Mouse (Mus musculus): Measurements from ENCODE around the gene Olfm4.

Olfm4 gene

GRCm38 (mm10) chr14:79983781-79984180 lies at the start of gene Olfm4:
Olfm4 (plus strand) TSS chr14:79984081.
- ATAC-seq (ENCODE audit: insufficient number of reproducible peaks, low FRiP score, low TSS enrichment) = no peak

DNA sequence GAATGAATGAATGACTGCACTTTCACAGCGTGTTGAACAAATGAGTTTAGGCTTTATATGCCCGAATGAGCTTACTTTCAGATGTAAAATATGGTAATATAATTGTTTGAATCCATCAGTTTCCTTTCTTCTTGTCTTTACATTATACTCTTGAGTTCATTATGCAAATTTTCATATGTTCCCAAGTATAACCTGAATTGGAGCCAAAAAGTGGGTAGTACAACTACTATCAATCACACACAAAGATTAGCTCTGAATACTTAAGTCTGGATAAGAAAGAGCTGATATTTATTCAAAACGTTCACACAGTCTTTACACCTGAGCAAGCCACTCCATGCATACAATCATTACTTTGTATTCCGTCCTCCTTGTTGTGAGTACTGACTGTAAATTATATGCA lies 49.5 kb upstream of the Olfm4 start:
- ATAC-seq (ENCODE audit: insufficient number of reproducible peaks, low FRiP score, low TSS enrichment) = no peak

DNA sequence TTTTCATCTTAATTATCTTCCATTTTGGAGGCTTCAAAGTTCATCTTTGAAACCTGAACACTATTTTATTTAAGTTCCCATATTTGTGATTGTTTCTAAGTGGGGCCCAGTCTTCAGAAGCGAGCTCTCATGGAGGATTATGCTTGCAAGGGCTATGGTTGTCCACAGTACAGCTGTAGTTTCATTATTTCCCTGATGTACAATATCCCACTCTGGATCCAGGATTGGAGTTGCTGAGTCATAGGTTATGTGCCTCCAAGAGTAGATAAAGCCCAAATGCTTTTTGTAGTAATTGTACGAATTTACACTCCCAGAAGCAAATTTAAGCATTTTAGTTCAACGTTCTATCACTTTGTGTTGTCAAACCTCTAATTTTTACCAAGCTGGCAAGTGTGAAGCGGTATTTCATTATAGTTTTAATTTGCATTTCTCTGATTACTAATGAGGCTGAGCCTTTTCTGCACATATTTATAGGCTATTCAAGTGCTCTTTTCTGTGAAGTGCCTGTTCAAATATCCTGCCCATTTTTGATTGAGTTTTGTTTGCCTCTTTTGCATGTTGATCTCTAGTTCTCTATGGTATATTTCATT lies 46.9 kb upstream of the Olfm4 start:
- no peak for ATAC-seq (ENCODE audit: insufficient number of reproducible peaks, low FRiP score, low TSS enrichment)

DNA sequence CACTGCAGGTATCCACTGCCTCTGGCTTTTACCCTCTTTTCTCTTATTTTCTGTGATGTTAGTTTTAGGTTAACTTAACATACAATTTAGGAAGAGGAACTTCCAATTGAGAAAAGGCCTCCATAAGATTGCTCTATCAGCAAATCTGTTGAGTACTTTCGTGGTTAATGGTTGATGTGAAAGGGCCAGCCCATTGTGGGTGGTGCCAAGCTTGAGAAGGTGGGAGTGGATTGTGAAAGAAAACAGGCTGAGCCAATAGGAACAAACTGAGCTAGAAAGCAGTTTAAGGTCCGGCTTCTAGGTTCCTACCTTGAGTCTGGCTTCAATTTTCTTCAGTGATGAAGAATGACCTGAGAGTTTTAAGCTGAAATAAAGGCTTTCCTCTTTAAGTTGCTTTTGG lies 38.0 kb upstream of the Olfm4 start:
- ATAC-seq (ENCODE audit: insufficient number of reproducible peaks, low FRiP score, low TSS enrichment) = no peak

DNA sequence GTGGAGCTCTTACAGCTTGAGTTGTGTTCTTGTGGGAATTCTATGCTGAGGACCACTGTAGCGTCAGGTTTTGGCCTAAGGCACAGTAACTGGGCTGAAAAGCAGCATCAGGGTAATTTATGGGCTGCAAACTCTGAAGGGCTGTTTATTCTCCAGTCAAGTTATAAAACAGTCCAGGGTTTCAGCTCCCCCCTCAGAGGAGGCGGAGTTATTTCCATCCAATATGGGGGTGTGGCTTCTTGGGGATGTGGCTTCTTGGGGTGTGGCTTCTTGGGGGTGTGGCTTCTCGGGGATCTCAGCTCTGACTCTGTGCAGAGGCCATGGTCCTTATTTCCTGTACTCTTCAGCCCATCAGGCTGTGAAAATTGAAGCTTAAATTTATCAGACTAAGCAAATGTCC lies 28.2 kb upstream of the Olfm4 start:
- ATAC-seq (ENCODE audit: insufficient number of reproducible peaks, low FRiP score, low TSS enrichment) = no peak

DNA sequence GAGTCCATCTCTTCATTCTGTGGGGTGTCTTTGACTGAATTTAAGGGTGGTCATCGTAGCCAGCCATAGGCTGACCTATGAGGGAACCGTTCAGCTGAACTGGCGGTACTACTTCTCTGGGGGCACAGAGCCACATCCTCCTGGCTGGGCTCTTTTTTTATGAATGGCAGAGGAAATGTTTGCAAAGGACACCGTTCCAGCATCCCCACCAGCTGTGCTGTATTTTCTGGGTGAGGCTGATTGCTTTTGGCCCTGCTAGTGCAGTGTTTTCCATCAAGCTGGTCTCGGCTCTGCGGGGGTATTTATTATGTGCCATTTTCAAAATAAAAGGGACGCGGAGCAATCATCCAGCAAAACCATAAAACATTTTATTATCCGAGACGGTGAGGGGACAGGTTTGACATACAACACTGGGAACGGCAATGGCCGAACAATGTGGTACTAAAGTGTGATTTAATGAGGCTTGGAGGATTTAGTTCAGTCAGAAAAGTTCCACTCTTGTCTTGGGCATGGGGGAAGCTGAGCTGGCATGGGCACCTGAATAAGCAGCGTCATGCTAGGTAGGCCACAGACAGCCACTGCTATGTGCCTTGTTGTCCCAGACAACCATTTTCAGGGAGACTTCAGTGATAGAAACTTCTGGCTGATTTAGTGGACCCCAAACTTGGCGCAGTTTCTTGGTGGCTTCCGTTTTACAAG lies 25.9 kb upstream of the Olfm4 start:
- no peak for ATAC-seq (ENCODE audit: insufficient number of reproducible peaks, low FRiP score, low TSS enrichment)

DNA sequence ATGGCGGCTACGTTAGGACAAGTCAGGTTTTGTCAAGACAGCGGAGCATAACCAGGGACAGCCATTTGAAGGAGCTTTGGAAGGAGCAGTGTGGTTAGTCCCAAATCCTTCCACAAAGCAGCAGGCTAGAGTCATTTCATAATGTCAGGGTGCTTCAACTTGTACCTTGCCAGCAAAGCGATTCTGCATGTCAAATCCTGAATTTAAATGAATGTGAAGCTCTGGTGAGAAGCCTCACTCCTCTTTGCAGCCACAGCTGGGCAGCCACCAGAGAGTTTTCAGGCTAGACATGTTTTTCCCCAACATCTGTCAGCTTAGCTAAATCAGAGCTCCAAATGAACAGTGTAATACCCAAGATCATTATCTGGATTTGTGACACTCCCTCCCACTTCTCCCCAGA lies 22.7 kb upstream of the Olfm4 start:
- no peak for ATAC-seq (ENCODE audit: insufficient number of reproducible peaks, low FRiP score, low TSS enrichment)

DNA sequence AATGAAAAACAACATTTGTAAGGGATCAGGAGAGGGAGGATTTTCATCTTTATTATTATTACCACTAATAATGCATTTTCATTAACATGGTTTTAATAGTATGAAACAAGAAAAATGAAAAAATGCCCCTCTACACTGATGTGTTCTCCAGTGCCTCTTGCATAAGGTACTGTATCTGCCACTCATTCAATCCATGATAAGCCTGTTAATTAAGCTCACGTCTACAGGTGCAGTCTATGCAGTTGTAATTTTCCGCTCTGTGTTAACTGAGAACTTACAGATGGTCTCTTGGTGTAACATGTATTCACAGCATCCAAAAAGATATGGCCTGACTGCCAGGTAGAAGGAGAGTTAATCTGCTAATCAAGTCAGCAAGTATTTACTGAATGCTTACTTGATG lies 22.3 kb upstream of the Olfm4 start:
- ATAC-seq (ENCODE audit: insufficient number of reproducible peaks, low FRiP score, low TSS enrichment) = no peak

GRCm38 (mm10) chr14:79970165-79970564 lies 13.7 kb upstream of the Olfm4 start:
- peak; percentile 34; the same call in 1 of the 2 replicates for ATAC-seq (ENCODE audit: insufficient number of reproducible peaks, low FRiP score, low TSS enrichment)

- ATAC-seq (ENCODE audit: insufficient number of reproducible peaks, low FRiP score, low TSS enrichment) = no peak
These were observed 12.7 kb upstream of the Olfm4 start for GRCm38 (mm10) chr14:79970928-79971738.

- ATAC-seq (ENCODE audit: insufficient number of reproducible peaks, low FRiP score, low TSS enrichment) = no peak
These were observed 2.4 kb upstream of the Olfm4 start for GRCm38 (mm10) chr14:79981437-79981836.

- no peak for ATAC-seq (ENCODE audit: insufficient number of reproducible peaks, low FRiP score, low TSS enrichment)
These were observed 1.3 kb downstream of the Olfm4 start for GRCm38 (mm10) chr14:79985137-79985670.

DNA sequence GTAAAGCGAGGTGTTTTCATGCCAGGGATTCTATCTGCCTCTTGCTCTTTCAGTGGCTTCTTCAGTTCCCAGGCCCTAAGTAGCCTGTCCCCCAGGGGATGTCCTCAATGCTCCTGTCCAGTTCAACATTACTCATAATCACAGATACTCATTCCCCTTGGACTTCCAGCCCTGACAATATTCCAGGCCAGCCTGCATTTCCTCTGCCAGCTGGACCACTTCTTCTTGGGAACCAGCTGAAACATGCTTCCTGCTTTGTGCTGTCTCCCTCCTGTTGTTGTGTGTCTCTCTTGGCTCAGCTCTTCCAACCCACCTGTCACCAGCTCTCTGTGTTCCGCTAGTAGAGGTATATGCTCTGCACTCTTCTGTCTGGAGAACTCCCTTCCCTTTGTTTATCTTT lies 1.8 kb downstream of the Olfm4 start:
- no peak for ATAC-seq (ENCODE audit: insufficient number of reproducible peaks, low FRiP score, low TSS enrichment)

GRCm38 (mm10) chr14:79986831-79987230 lies 3.0 kb downstream of the Olfm4 start:
- ATAC-seq (ENCODE audit: insufficient number of reproducible peaks, low FRiP score, low TSS enrichment) = no peak

GRCm38 (mm10) chr14:79989785-79990184 lies 5.9 kb downstream of the Olfm4 start:
- ATAC-seq (ENCODE audit: insufficient number of reproducible peaks, low FRiP score, low TSS enrichment) = no peak

DNA sequence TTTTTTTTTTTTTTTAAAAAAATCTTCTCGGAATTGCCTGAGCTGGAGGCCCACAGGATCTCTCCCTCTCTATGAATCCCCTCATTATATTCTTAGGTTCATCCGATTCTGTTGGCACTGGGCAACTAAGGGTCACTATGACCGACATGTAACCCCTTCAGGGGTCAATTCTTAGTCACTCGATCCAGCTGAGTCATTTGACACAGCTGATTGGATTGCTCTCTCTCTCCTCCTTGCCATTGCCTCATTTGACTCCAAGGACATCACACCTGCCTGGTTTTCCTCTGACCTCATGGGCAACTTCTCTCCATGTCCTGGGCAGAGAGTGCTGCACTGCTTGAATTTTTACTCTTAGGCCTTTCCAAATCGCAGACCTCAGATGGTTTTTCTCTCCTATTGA lies 6.7 kb downstream of the Olfm4 start:
- ATAC-seq (ENCODE audit: insufficient number of reproducible peaks, low FRiP score, low TSS enrichment) = no peak

DNA sequence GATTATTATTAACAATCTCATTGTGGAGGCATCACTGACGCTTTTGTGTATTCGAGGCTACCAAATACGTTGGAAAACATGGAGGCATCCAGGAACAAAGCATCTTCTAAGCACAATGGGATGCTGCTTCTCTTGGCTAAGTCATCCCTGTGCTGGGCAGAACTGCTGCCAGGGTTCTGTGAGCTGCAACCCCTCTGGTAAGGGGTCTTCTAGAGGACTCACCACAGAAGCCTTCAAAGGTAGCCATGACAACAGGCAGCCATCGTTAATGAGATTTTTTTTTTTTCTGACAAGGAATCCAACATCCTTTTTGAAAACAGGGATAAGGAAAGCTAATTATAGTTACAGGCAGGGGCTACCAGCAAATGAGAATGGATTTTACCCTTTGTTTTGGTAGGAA lies 13.7 kb downstream of the Olfm4 start:
- ATAC-seq (ENCODE audit: insufficient number of reproducible peaks, low FRiP score, low TSS enrichment) = no peak

- no peak for ATAC-seq (ENCODE audit: insufficient number of reproducible peaks, low FRiP score, low TSS enrichment)
These were observed 16.2 kb downstream of the Olfm4 start for GRCm38 (mm10) chr14:80000110-80000531.

GRCm38 (mm10) chr14:80007686-80008085 lies 23.8 kb downstream of the Olfm4 start:
- ATAC-seq (ENCODE audit: insufficient number of reproducible peaks, low FRiP score, low TSS enrichment) = no peak

- no peak for ATAC-seq (ENCODE audit: insufficient number of reproducible peaks, low FRiP score, low TSS enrichment)
These were observed 26.5 kb downstream of the Olfm4 start for GRCm38 (mm10) chr14:80010426-80010825.

DNA sequence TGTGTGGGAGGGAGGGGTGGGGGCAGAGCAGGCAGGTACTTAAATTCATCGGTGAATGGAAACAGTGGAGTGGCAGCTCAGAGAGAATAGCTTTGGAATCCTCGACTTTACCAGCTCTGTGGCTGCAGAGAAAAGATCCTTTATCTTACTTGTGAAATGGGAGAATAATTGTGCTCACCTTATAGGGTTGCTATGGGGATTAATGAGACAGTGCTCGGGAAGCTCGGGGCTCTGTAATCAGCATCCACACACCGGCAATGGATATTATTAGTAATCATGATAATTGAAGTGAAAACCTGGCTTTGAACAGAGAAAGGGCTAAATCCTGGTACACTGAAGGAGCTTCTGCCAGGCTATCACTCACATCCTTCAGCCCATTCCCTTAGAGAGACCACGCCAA lies 31.1 kb downstream of the Olfm4 start:
- no peak for ATAC-seq (ENCODE audit: insufficient number of reproducible peaks, low FRiP score, low TSS enrichment)
